Mouse (Mus musculus) midbrain, embryonic 16.5 days (tissue): ENCODE measurements at regions not wholly inside any gene's neighbourhood (a gene's known extent, or its start where the extent isn't known, plus 50 kb on each side); places are given as distances from the start of the nearest gene placed in this dataset.

Experiments
- ATAC-seq: fragments of 200-750 bp; cut with Nextera tagmentation; 2 replicates; pipeline ENCODE4 v1.8.0; 2017; ENCODE audit warnings: moderate TSS enrichment
- H3K27ac ChIP-seq: fragments of 300-500 bp; sonication (generic); 2 replicates; pipeline ENCODE4 v1.5.1; 2014; ENCODE audit warnings: mild to moderate bottlenecking, low read length, mixed read lengths
- H3K27me3 ChIP-seq: fragments of 300-500 bp; sonication (generic); 2 replicates; pipeline ENCODE4 v1.6.1; 2014; ENCODE audit warnings: low read depth, low read length, mixed read lengths; ENCODE audit not compliant: control insufficient read depth, insufficient read depth
- H3K36me3 ChIP-seq: fragments of 300-500 bp; sonication (generic); 2 replicates; pipeline ENCODE4 v1.6.1; 2014; ENCODE audit warnings: mild to moderate bottlenecking, low read length, moderate library complexity, mixed read lengths; ENCODE audit not compliant: control insufficient read depth, insufficient read depth
- H3K4me1 ChIP-seq: fragments of 300-500 bp; sonication (generic); 2 replicates; pipeline ENCODE4 v1.6.1; 2014; ENCODE audit warnings: mild to moderate bottlenecking, low read length, mixed read lengths; ENCODE audit not compliant: control insufficient read depth, insufficient read depth
- H3K4me2 ChIP-seq: fragments of 300-500 bp; sonication (generic); 2 replicates; pipeline ENCODE4 v1.6.1; 2014; ENCODE audit warnings: mild to moderate bottlenecking, low read length, mixed read lengths
- H3K4me3 ChIP-seq: fragments of 300-500 bp; sonication (generic); 2 replicates; pipeline ENCODE4 v1.5.1; 2014; ENCODE audit warnings: low read depth, mild to moderate bottlenecking, low read length, moderate library complexity, mixed read lengths
- H3K9ac ChIP-seq: fragments of 300-500 bp; sonication (generic); 2 replicates; pipeline ENCODE4 v1.6.1; 2014; ENCODE audit warnings: low read depth, low read length, mixed read lengths
- H3K9me3 ChIP-seq: fragments of 300-500 bp; sonication (generic); replicated peaks from 2 replicates; pipeline ENCODE4 v1.6.1; 2014; ENCODE audit warnings: mild to moderate bottlenecking, low read length, mixed read lengths; ENCODE audit not compliant: control insufficient read depth, poor library complexity, severe bottlenecking
- WGBS: fragments of 180-500 bp; shearing (Covaris S2); extraction: QIAGEN DNeasy Blood & Tissue Kit; methylation state at CpG from one replicate; pipeline ENCODE4 v1.1.7; 2014; 5-methylcytosine and 5-hydroxymethylcytosine counted together

DNA sequence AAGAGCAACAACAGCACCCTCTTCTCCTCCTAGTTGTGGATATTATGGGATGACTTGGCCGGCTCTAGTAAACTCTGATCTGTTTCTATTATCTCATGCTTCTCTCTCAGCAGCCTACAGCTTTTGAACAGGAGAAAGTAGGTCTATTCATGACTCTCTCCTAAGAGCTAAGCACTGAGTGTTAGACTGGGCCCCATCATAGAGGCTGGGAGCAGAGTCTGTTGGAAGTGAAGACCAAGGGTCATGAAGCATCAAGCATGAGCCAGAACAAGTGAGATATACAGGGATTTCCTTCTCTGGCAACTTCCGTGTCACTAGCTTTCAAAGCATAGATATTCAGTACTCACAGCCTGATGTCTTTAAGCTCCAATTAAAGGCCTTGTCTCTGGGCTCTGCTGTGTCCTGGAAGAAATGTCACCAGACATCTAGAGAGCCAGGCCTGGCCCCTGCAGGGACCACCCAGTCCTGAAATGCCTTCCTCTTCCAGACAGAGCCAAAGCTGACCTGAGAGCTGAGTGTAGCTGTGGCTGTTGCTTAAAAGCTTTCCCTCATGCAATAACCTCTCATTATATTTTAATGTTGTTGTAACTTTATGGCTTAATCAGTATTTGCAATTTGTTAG, 386.4 kb upstream of the Zfp703 start:
- no peak overlapping the region for H3K27ac ChIP-seq
- H3K9me3 ChIP-seq: no peaks in the 10 kb centered on the region
- H3K27me3 ChIP-seq: no peaks in the 10 kb centered on the region
- H3K36me3 ChIP-seq: no peaks in the 10 kb centered on the region
- no peak overlapping the region for H3K4me2 ChIP-seq
- no peaks in the 10 kb centered on the region for H3K4me1 ChIP-seq
- 82% methylated on average over 2 of the region's 2 CpGs for WGBS
- ATAC-seq: no peak
- H3K4me3 ChIP-seq: no peak overlapping the region
- no peak overlapping the region for H3K9ac ChIP-seq

DNA sequence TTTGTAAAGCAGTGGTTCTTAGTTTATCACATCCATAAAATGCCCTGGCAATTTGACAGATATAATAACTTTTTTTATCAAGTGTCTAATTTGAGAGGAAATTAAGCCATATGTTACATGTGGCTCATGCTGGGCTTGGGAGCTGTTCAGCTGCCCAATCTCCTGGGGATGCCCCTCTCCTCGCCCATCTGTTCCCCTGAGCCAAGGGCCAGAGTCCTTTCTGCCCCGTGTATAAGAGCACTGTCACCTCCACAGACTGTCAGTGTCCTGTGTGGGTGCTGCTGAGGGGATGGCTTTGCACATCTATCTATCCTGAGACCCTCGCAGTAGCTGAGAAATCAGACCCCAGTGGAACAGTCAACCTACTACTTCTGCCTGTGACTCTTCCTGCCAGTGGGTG, 385.9 kb upstream of the Zfp703 start:
- Histone ChIP-seq H3K9ac (no peak overlapping the region), H3K4me3 (no peak overlapping the region), H3K27me3 (no peaks in the 10 kb centered on the region), H3K4me1 (no peaks in the 10 kb centered on the region), H3K36me3 (no peaks in the 10 kb centered on the region), H3K27ac (no peak overlapping the region), H3K9me3 (no peaks in the 10 kb centered on the region), H3K4me2 (no peak overlapping the region)
- ATAC-seq: no peak
- 62% methylated on average over 3 of the region's 3 CpGs for WGBS

DNA sequence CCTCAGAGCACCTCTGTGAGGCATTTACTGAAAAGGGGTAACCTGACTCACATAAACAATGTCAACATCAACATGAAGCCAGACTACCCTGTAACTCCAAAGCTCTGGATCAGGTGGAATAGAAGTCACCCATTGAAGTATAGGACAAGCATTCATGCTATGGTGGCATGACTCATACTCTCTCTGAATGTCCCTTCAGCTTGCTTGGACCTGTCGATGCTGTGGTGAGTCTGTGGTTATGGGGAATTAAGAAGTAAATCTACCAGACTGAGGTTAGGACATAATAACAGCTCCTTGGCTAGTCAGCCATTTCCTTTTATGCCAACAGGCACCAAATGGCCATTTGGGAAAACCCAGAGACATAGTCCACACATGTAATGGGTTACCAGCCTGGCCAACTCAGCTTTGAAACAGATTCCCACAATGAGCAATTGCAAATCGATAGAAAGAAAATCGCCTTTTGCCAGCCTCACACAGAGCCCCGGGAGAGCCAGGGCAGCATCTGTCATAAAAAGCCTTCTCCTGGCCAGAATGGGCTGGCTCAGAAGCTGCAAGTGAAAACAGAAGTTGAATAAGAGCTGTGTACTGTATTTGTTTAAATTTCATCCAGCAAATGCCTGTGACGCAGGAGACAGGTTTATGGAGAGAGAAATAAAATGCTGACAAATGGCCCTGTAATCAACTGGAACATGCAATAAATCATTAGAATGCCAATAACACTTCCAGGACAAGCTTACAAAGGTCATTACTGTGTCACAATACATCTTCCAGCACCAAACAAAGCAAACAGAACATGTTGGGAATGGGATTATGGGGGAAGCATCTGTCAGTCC, 383.4 kb upstream of the Zfp703 start:
- no peak overlapping the region for H3K27ac ChIP-seq
- H3K9me3 ChIP-seq: no peaks in the 10 kb centered on the region
- H3K9ac ChIP-seq: no peak overlapping the region
- WGBS: 70% methylated on average over 5 of the region's 5 CpGs
- no peak overlapping the region for H3K4me3 ChIP-seq
- no peaks in the 10 kb centered on the region for H3K4me1 ChIP-seq
- ATAC-seq: no peak
- no peaks in the 10 kb centered on the region for H3K27me3 ChIP-seq
- no peak overlapping the region for H3K4me2 ChIP-seq
- H3K36me3 ChIP-seq: no peaks in the 10 kb centered on the region

DNA sequence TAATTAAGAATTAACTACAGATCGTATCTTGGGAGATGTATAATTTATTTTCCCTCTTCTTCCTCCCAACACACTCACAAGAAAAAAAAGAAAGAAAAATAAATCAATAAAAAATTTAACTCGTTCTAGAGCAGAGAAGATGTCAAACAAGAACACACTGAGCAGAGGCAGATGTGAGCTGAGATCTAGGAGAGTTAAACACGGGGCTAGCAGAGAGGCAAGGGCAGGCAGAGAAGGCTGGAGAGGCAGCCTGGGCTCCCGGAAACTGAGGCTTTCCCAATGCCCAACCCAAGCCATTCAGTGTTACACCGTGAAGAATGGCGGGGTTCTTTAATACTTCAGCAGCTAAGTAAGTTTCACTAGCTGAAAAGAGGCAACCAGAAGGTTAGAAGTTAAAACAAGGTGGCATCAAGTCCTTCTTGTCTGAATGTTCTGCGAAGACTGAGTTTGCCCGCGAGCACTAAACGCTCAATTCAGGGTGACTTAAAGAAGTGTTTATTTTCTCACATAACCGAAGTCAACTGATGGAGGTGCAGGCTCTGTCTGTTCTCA, 382.7 kb upstream of the Zfp703 start:
- WGBS: 76% methylated on average over 11 of the region's 11 CpGs
- Histone ChIP-seq H3K36me3 (no peaks in the 10 kb centered on the region), H3K4me3 (no peak overlapping the region), H3K27ac (no peak overlapping the region), H3K27me3 (no peaks in the 10 kb centered on the region), H3K4me2 (no peak overlapping the region), H3K9ac (no peak overlapping the region), H3K4me1 (no peaks in the 10 kb centered on the region), H3K9me3 (no peaks in the 10 kb centered on the region)
- ATAC-seq: no peak

DNA sequence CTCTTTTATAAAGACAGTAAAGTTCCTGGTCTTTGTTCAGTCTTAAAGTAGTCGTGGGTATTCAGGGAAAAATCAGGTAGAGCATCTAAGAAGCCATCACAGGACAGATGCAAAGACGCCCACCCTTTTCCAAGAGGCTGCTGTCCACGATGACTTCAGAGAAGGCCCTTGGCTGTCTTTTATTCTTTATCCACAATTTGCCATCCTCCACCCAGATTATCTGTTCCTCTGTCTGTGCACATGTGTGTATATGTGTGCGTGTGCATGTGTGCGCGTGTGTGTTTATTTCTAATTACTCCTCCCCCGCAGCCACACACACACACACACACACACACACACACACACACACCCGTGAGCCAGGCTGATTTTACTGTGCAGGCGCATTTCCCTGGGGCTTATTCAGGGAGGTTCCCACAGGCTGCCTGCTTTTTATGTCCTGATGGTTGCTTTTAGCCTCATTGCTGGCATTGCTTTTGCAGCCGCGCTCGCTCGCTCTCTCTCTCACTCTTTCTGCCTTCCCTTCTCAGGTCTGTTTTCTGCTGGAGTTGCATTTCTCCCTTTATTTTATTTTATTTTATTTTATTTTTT, 381.6 kb upstream of the Zfp703 start:
- no peaks in the 10 kb centered on the region for H3K4me1 ChIP-seq
- no peak overlapping the region for H3K4me3 ChIP-seq
- ATAC-seq: peak; percentile 51; the same call in 1 of the 2 replicates
- no peak overlapping the region for H3K27ac ChIP-seq
- no peaks in the 10 kb centered on the region for H3K27me3 ChIP-seq
- H3K36me3 ChIP-seq: no peaks in the 10 kb centered on the region
- 69% methylated on average over 13 of the region's 13 CpGs for WGBS
- no peak overlapping the region for H3K4me2 ChIP-seq
- H3K9ac ChIP-seq: no peak overlapping the region
- no peaks in the 10 kb centered on the region for H3K9me3 ChIP-seq

DNA sequence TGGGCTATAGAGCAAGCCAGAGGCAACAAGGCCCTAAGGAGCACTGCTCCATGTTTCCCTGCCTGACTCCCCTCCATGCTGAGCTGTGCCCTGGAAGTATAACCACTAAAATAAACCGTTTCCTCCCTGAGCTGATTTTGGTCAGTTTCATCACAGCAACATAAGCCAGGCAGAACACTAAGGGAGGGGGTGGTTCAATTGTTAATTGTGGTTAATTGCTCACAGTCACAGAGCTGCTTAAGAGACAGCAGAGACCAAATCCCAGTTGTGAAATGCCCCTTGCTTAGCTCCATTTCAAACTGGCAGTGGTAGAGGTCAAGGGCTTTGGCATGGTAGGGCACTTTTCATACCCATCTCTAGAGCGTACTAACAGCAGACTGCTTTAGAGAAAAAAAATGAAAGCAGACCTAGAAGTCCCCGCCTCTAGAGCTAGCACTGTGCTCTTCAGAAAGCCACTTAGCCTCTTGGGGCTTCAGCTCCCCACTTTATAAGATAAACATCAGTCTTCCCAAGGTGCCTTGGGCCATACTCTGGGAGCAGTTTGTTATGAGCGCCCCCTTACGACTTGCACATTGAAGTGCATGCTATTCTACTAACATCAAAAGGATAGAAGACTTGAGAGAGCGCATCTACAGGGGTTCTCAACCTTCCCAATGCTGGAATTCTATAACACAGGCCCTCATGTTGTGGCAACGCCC, 380.3 kb upstream of the Zfp703 start:
- Histone ChIP-seq H3K4me3 (no peak overlapping the region), H3K4me1 (no peaks in the 10 kb centered on the region), H3K4me2 (no peak overlapping the region), H3K27ac (no peak overlapping the region), H3K36me3 (no peaks in the 10 kb centered on the region), H3K9me3 (no peaks in the 10 kb centered on the region), H3K27me3 (no peaks in the 10 kb centered on the region), H3K9ac (no peak overlapping the region)
- no peak for ATAC-seq
- WGBS: 65% methylated on average over 7 of the region's 7 CpGs

DNA sequence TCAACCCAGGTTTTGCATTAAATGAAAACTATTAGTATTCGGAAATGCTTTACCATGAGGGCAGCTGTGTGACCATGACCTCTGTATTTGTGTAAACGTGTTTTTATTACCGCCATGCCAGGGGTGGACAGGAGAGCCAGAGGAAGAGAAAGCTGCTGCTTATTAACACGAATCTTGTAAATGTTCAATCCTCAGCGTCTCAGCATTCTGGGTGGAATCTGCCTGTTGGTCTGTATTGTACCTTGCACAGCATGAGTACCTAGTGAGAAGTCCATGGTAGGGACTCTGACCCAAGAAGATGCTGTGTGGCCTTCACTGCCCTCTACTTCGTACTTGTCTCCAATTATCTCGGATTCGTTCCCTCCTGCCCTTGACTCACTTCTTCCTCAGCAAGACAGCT, 378.6 kb upstream of the Zfp703 start:
- Histone ChIP-seq H3K4me1 (no peaks in the 10 kb centered on the region), H3K9me3 (no peaks in the 10 kb centered on the region), H3K4me3 (no peak overlapping the region), H3K9ac (no peak overlapping the region), H3K36me3 (no peaks in the 10 kb centered on the region), H3K4me2 (no peak overlapping the region), H3K27me3 (no peaks in the 10 kb centered on the region), H3K27ac (no peak overlapping the region)
- 92% methylated on average over 8 of the region's 8 CpGs for WGBS
- no peak for ATAC-seq

DNA sequence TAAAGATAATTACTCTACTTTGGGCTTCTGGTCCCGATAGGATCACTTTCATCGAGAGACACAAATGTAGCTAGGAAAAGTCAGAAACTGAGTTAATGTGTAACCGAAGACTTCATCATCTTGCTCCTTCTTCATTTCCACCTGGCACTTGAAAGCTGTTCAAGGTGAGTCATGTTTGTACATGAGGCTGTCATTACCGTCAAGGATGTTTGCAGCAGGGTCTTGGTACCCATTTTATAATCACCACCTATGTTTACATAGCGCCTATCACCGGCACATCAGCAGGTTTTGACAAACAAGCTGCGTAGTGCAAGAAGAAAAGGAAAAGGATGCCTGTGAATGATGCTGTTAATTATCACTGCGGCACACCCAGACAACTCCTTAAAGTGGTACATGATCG, 377.0 kb upstream of the Zfp703 start:
- Histone ChIP-seq H3K27me3 (no peaks in the 10 kb centered on the region), H3K9me3 (no peaks in the 10 kb centered on the region), H3K27ac (no peak overlapping the region), H3K4me1 (no peaks in the 10 kb centered on the region), H3K9ac (no peak overlapping the region), H3K4me3 (no peak overlapping the region), H3K4me2 (no peak overlapping the region), H3K36me3 (no peaks in the 10 kb centered on the region)
- 95% methylated on average over 9 of the region's 9 CpGs for WGBS
- no peak for ATAC-seq
